Mouse (Mus musculus) lung, postnatal 0 days (tissue): Measurements from ENCODE around the gene Fli1.

Source experiments
- CTCF ChIP-seq: IDR thresholded peaks from 2 replicates; pipeline ENCODE4 v1.5.1; 2016; ENCODE audit warnings: antibody characterized with exemption, mild to moderate bottlenecking
- EP300 ChIP-seq: IDR thresholded peaks from 2 replicates; pipeline ENCODE4 v1.6.1; 2016; ENCODE audit warnings: antibody characterized with exemption, mild to moderate bottlenecking, control low read depth

DNA sequence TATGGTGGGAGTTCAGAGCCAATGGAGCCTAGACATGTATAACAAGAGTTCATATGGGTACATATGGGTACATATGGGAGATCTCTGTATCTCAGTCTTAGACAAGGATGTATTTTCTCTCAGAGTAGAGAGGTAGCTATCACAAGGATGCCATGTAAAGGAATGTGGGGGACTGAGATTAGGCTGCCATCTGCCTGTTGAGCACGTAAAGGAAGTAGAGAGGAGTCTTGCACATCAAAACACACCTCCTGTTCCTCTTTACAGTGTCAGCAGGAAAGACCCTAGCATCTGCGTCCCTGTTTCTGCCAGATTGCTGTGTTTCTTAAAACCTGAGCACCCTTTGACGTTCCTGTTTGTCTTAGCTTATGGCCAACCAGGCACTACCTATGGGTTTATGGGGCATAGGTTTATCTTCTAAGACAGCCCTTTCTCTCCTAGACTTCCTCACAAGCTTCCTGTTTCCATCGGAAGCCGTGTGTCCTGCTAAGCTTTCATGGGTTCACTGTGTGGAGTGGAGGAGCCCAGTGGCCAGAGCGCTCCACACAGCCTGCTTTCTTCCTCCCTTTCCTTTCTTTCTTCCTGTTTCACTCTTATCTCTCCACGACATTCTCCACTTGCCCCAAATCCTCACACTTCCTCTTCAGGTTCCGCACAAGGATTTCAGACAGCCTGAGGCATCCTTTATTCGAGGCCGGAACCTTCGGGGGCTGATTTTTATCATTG lies 39.4 kb upstream of the Fli1 start:
- no peak for TF ChIP-seq EP300
- TF ChIP-seq CTCF: peak; percentile 36
